Mouse (Mus musculus) forebrain, embryonic 14.5 days (tissue): ENCODE results near the gene Tbc1d22a. TPM values are rescaled to one million over a fixed set of nuclear protein-coding genes. Genes with fewer than 3 reads are reported as not detected.

Experiments
- ATAC-seq: fragments of 200-750 bp; cut with Nextera tagmentation; 2 replicates; pipeline ENCODE4 v1.8.0; 2017; ENCODE audit warnings: mild to moderate bottlenecking, moderate library complexity
- DNase-seq: peaks from one replicate; pipeline ENCODE4 v3.0.0-alpha.2; 2015; ENCODE audit warnings: low spot score
- H3K27ac ChIP-seq: fragments of 300-500 bp; sonication (generic); 2 replicates; pipeline ENCODE4 v1.5.1; 2014; ENCODE audit warnings: low read depth, mild to moderate bottlenecking, control low read depth, low read length, moderate library complexity
- H3K27me3 ChIP-seq: fragments of 300-500 bp; sonication (generic); replicated peaks from 2 replicates; pipeline ENCODE4 v1.6.1; 2014; ENCODE audit warnings: low read length, control low read depth, mixed read lengths; ENCODE audit not compliant: control insufficient read depth, insufficient read depth
- H3K36me3 ChIP-seq: fragments of 300-500 bp; sonication (generic); 2 replicates; pipeline ENCODE4 v1.6.1; 2014; ENCODE audit warnings: low read length, control low read depth; ENCODE audit not compliant: control insufficient read depth, insufficient read depth
- H3K4me1 ChIP-seq: fragments of 300-500 bp; sonication (generic); 2 replicates; pipeline ENCODE4 v1.6.1; 2014; ENCODE audit warnings: antibody characterized with exemption, low read length, control low read depth; ENCODE audit not compliant: control insufficient read depth, insufficient read depth
- H3K4me2 ChIP-seq: fragments of 300-500 bp; sonication (generic); 2 replicates; pipeline ENCODE4 v1.6.1; 2014; ENCODE audit warnings: mild to moderate bottlenecking, control low read depth, low read length
- H3K4me3 ChIP-seq: fragments of 300-500 bp; sonication (generic); 2 replicates; pipeline ENCODE4 v1.5.1; 2014; ENCODE audit warnings: low read depth, low read length, control low read depth
- H3K9ac ChIP-seq: fragments of 300-500 bp; sonication (generic); 2 replicates; pipeline ENCODE4 v1.6.1; 2014; ENCODE audit warnings: mild to moderate bottlenecking, low read length, control low read depth, moderate library complexity
- H3K9me3 ChIP-seq: fragments of 300-500 bp; sonication (generic); replicated peaks from 2 replicates; pipeline ENCODE4 v1.6.1; 2016; ENCODE audit warnings: low read length, control low read depth, mixed read lengths; ENCODE audit not compliant: control insufficient read depth
- WGBS: fragments of 180-500 bp; shearing (Covaris S2); extraction: QIAGEN DNeasy Blood & Tissue Kit; methylation state at CpG from one replicate; pipeline ENCODE4 v1.1.7; 2014; 5-methylcytosine and 5-hydroxymethylcytosine counted together
- polyA plus RNA-seq: library from polyadenylated mRNA; unstranded; fragments of >200 nt; fragmentation: Nextera tagmentation; extraction: Ambion mirVana; gene quantifications from 2 replicates; pipeline ENCODE4 v1.2.1, GENCODE M21; 2014

Gene Tbc1d22a
- polyA plus RNA-seq, 1 experiment from 2014 or later: 8.0 TPM

- 81% methylated on average over 4 of the region's 4 CpGs for WGBS
- Histone ChIP-seq H3K4me1 (0 out of 2 replicates have a peak, but pooled peaks cover 7% of the 10 kb centered on the region), H3K27ac (no peak overlapping the region), H3K27me3 (no peaks in the 10 kb centered on the region), H3K4me2 (no peak overlapping the region), H3K4me3 (no peak overlapping the region), H3K9me3 (no peaks in the 10 kb centered on the region), H3K36me3 (peaks cover 4% of the 10 kb centered on the region; the same call in 1 of the 2 replicates), H3K9ac (no peak overlapping the region)
- DNase-seq (no peak), ATAC-seq (no peak)
Observed at GRCm38 (mm10) chr15:86169817-86170110, 44.5 kb upstream of the Tbc1d22a start.

- H3K4me3 ChIP-seq: no peak overlapping the region
Observed at GRCm38 (mm10) chr15:86171316-86171715, 42.9 kb upstream of the Tbc1d22a start.

DNA sequence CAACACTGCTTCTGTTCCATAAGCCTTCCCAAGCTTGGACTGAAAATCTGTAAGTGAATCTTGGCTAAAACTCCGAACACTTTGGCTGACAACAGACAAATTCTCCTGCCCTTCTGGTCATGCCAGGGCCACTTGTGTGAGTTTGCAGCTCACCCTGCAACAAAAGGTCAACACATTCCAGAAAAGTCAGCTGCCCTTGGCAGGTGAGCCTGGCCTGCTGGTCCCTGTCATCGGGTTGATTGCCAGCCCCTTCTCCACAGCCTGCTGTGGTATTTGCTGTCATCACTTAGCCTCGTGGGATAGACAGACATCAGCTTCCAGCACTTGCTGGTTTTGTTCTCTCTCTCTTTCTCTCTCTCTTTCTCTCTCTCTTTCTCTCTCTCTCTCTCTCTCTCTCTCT, 42.1 kb upstream of the Tbc1d22a start:
- H3K4me3 ChIP-seq: no peak overlapping the region
- DNase-seq (no peak), ATAC-seq (no peak)
- H3K36me3 ChIP-seq: no peaks in the 10 kb centered on the region
- no peak overlapping the region for H3K4me2 ChIP-seq
- 70% methylated on average over 3 of the region's 3 CpGs for WGBS
- no peak overlapping the region for H3K9ac ChIP-seq
- H3K4me1 ChIP-seq: 0 out of 2 replicates have a peak, but pooled peaks cover 7% of the 10 kb centered on the region
- no peaks in the 10 kb centered on the region for H3K27me3 ChIP-seq
- no peaks in the 10 kb centered on the region for H3K9me3 ChIP-seq
- H3K27ac ChIP-seq: no peak overlapping the region

More at GRCm38 (mm10) chr15:86171316-86171715, 42.9 kb upstream of the Tbc1d22a start:
- H3K27ac ChIP-seq: no peak overlapping the region
- H3K9me3 ChIP-seq: no peaks in the 10 kb centered on the region
- H3K4me1 ChIP-seq: 0 out of 2 replicates have a peak, but pooled peaks cover 7% of the 10 kb centered on the region
- ATAC-seq (no peak), DNase-seq (no peak)
- WGBS: 81% methylated on average over 12 of the region's 12 CpGs
- H3K9ac ChIP-seq: no peak overlapping the region
- no peaks in the 10 kb centered on the region for H3K36me3 ChIP-seq
- H3K4me2 ChIP-seq: no peak overlapping the region
- no peaks in the 10 kb centered on the region for H3K27me3 ChIP-seq

- Histone ChIP-seq H3K27ac (no peak overlapping the region), H3K4me2 (no peak overlapping the region), H3K27me3 (no peaks in the 10 kb centered on the region), H3K9me3 (no peaks in the 10 kb centered on the region), H3K9ac (no peak overlapping the region), H3K4me1 (0 out of 2 replicates have a peak, but pooled peaks cover 7% of the 10 kb centered on the region), H3K36me3 (no peaks in the 10 kb centered on the region), H3K4me3 (no peak overlapping the region)
- WGBS: 84% methylated on average over 6 of the region's 6 CpGs
- no peak for ATAC-seq
- no peak for DNase-seq
Observed at GRCm38 (mm10) chr15:86172526-86172925, 41.7 kb upstream of the Tbc1d22a start.

- H3K4me3 ChIP-seq: no peak overlapping the region
Observed at GRCm38 (mm10) chr15:86173136-86173985, 40.9 kb upstream of the Tbc1d22a start.

GRCm38 (mm10) chr15:86175253-86176050, 38.8 kb upstream of the Tbc1d22a start:
- H3K27ac ChIP-seq: no peak overlapping the region
- H3K9ac ChIP-seq: no peak overlapping the region
- H3K4me3 ChIP-seq: no peak overlapping the region
- 0 out of 2 replicates have a peak, but pooled peaks cover 2% of the 10 kb centered on the region for H3K4me1 ChIP-seq
- DNase-seq (no peak), ATAC-seq (no peak)
- H3K36me3 ChIP-seq: no peaks in the 10 kb centered on the region
- WGBS: 74% methylated on average over 3 of the region's 3 CpGs
- no peaks in the 10 kb centered on the region for H3K9me3 ChIP-seq
- H3K4me2 ChIP-seq: no peak overlapping the region
- no peaks in the 10 kb centered on the region for H3K27me3 ChIP-seq

More at GRCm38 (mm10) chr15:86173136-86173985, 40.9 kb upstream of the Tbc1d22a start:
- DNase-seq (no peak), ATAC-seq (no peak)
- Histone ChIP-seq H3K9me3 (no peaks in the 10 kb centered on the region), H3K9ac (no peak overlapping the region), H3K27ac (no peak overlapping the region), H3K36me3 (no peaks in the 10 kb centered on the region), H3K4me2 (no peak overlapping the region), H3K27me3 (no peaks in the 10 kb centered on the region), H3K4me1 (0 out of 2 replicates have a peak, but pooled peaks cover 7% of the 10 kb centered on the region)
- WGBS: 52% methylated on average over 16 of the region's 16 CpGs

DNA sequence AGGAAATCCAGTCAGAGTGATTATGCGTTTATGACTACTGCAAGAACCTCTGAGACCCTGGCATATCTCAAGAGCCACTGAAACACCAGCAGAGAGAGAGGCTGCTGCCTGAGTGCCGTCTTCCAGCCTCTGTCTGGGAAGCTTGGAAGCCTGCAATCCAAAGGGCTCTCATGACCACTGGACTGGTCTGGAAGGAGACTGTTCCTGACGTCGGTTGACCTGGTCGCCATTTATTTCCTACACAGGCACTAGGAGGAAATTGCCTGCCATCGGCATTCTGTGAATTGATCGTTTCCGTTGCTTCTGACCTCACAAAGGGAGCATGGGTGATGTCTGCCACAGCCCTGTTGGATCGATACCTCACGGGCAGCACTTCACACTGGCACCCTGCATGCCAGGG, 38.1 kb upstream of the Tbc1d22a start:
- Histone ChIP-seq H3K27me3 (no peaks in the 10 kb centered on the region), H3K4me2 (no peak overlapping the region), H3K9ac (no peak overlapping the region), H3K4me3 (no peak overlapping the region), H3K9me3 (no peaks in the 10 kb centered on the region), H3K27ac (no peak overlapping the region), H3K4me1 (0 out of 2 replicates have a peak, but pooled peaks cover 2% of the 10 kb centered on the region), H3K36me3 (no peaks in the 10 kb centered on the region)
- WGBS: 93% methylated on average over 10 of the region's 10 CpGs
- ATAC-seq (no peak), DNase-seq (no peak)

GRCm38 (mm10) chr15:86176771-86177702, 37.2 kb upstream of the Tbc1d22a start:
- Histone ChIP-seq H3K9ac (no peak overlapping the region), H3K27me3 (no peaks in the 10 kb centered on the region), H3K4me2 (no peak overlapping the region), H3K4me3 (no peak overlapping the region), H3K36me3 (no peaks in the 10 kb centered on the region), H3K9me3 (no peaks in the 10 kb centered on the region), H3K4me1 (0 out of 2 replicates have a peak, but pooled peaks cover 2% of the 10 kb centered on the region), H3K27ac (no peak overlapping the region)
- no peak for DNase-seq
- WGBS: 91% methylated on average over 21 of the region's 22 CpGs
- no peak for ATAC-seq
